Mouse (Mus musculus): ENCODE measurements around the gene Rprd1b.

DNA sequence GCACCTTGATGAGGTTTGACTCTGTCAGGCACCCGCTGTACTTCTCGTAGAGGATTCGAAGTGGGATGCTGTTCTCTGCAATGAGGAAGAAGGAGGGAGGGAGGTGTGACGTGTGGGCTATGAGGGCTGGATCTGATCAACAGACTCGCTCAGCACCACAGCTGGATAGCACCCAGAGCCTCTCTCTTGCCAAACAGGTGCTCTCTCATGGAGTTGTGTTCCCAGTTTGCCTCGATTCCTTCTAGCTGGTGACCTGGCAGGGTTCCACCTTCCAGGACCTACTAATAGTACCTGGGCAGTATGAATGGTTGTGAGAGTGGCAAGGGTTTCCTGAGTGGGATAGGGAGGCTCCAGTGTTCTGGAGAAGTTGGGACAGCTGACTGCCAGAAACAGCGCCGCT is 91.9 kb downstream of the Rprd1b start:
- no peak for TF ChIP-seq CTCF (conservative IDR thresholded peaks at IDR 0.05; ENCODE audit: insufficient read depth, insufficient read length, low read depth, low read length)
- TF ChIP-seq POLR2A (IDR thresholded peaks at IDR 0.05; ENCODE audit: low read depth, low read length): no peak

Measured in kidney, adult 2 months (tissue).